Mouse (Mus musculus): Measurements from ENCODE around the gene Pafah1b1. TPM values are rescaled to one million over a fixed set of nuclear protein-coding genes. Genes with fewer than 3 reads are reported as not detected.

Gene Pafah1b1
- polyA plus RNA-seq, 2 experiments = 57.6 to 68.1 TPM

GRCm38 (mm10) chr11:74770037-74770436, 45.6 kb upstream of the Pafah1b1 start:
- peak overlapping the region; percentile 95; the same call in 1 of the 2 replicates for H3K27ac ChIP-seq (replicated peaks; ENCODE audit: low read depth, low read length)
- peak overlapping the region; percentile 55 for H3K4me2 ChIP-seq (replicated peaks; ENCODE audit: low read depth, low read length, severe bottlenecking)
- H3K9ac ChIP-seq (ENCODE audit: low read depth, low read length, severe bottlenecking) = peak overlapping the region; percentile 90
- no peak for TF ChIP-seq POLR2A (IDR thresholded peaks at IDR 0.05; ENCODE audit: borderline replicate concordance, extremely low read depth, insufficient read depth, insufficient read length)
- H3K4me3 ChIP-seq (replicated peaks; ENCODE audit: low read length) = peak overlapping the region; percentile 79
- DNase-seq (ENCODE audit: low spot score) = no peak
- no peaks in the 10 kb centered on the region for H3K27me3 ChIP-seq (ENCODE audit: control insufficient read depth, insufficient read depth, low read length)
- peaks cover 18% of the 10 kb centered on the region for H3K36me3 ChIP-seq (ENCODE audit: control insufficient read depth, insufficient read depth, low read length)
- ATAC-seq (ENCODE audit: low FRiP score, low read depth) = no peak
- H3K4me1 ChIP-seq (ENCODE audit: control insufficient read depth, insufficient read depth, low read length) = peaks cover 10% of the 10 kb centered on the region
- WGBS = 80% methylated on average over 9 of the region's 9 CpGs
- H3K9me3 ChIP-seq (ENCODE audit: control insufficient read depth, low read length) = no peaks in the 10 kb centered on the region

- DNase-seq (ENCODE audit: low spot score) (no peak), ATAC-seq (ENCODE audit: low FRiP score, low read depth) (no peak)
- no peak overlapping the region for H3K4me2 ChIP-seq (replicated peaks; ENCODE audit: low read depth, low read length, severe bottlenecking)
Measured at GRCm38 (mm10) chr11:74768045-74768444, 43.6 kb upstream of the Pafah1b1 start.

GRCm38 (mm10) chr11:74767469-74767868, 43.0 kb upstream of the Pafah1b1 start:
- Histone ChIP-seq H3K9ac (ENCODE audit: low read depth, low read length, severe bottlenecking) (no peak overlapping the region), H3K27ac (replicated peaks; ENCODE audit: low read depth, low read length) (no peak overlapping the region), H3K4me1 (ENCODE audit: control insufficient read depth, insufficient read depth, low read length) (peaks cover 10% of the 10 kb centered on the region), H3K4me2 (replicated peaks; ENCODE audit: low read depth, low read length, severe bottlenecking) (no peak overlapping the region), H3K4me3 (replicated peaks; ENCODE audit: low read length) (no peak overlapping the region), H3K9me3 (ENCODE audit: control insufficient read depth, low read length) (no peaks in the 10 kb centered on the region), H3K36me3 (ENCODE audit: control insufficient read depth, insufficient read depth, low read length) (no peaks in the 10 kb centered on the region), H3K27me3 (ENCODE audit: control insufficient read depth, insufficient read depth, low read length) (no peaks in the 10 kb centered on the region)
- WGBS = 93% methylated on average over 4 of the region's 4 CpGs
- DNase-seq (ENCODE audit: low spot score) (no peak), ATAC-seq (ENCODE audit: low FRiP score, low read depth) (no peak)
- no peak for TF ChIP-seq POLR2A (IDR thresholded peaks at IDR 0.05; ENCODE audit: borderline replicate concordance, extremely low read depth, insufficient read depth, insufficient read length)

More at GRCm38 (mm10) chr11:74768045-74768444, 43.6 kb upstream of the Pafah1b1 start:
- Histone ChIP-seq H3K27ac (replicated peaks; ENCODE audit: low read depth, low read length) (no peak overlapping the region), H3K27me3 (ENCODE audit: control insufficient read depth, insufficient read depth, low read length) (no peaks in the 10 kb centered on the region), H3K9me3 (ENCODE audit: control insufficient read depth, low read length) (no peaks in the 10 kb centered on the region), H3K4me1 (ENCODE audit: control insufficient read depth, insufficient read depth, low read length) (peaks cover 10% of the 10 kb centered on the region), H3K36me3 (ENCODE audit: control insufficient read depth, insufficient read depth, low read length) (no peaks in the 10 kb centered on the region), H3K4me3 (replicated peaks; ENCODE audit: low read length) (no peak overlapping the region), H3K9ac (ENCODE audit: low read depth, low read length, severe bottlenecking) (no peak overlapping the region)
- WGBS = 43% methylated on average over 6 of the region's 6 CpGs
- no peak for TF ChIP-seq POLR2A (IDR thresholded peaks at IDR 0.05; ENCODE audit: borderline replicate concordance, extremely low read depth, insufficient read depth, insufficient read length)

- Histone ChIP-seq H3K27ac (replicated peaks; ENCODE audit: low read depth, low read length) (no peak overlapping the region), H3K9ac (ENCODE audit: low read depth, low read length, severe bottlenecking) (no peak overlapping the region), H3K9me3 (ENCODE audit: control insufficient read depth, low read length) (no peaks in the 10 kb centered on the region), H3K36me3 (ENCODE audit: control insufficient read depth, insufficient read depth, low read length) (no peaks in the 10 kb centered on the region), H3K4me3 (replicated peaks; ENCODE audit: low read length) (no peak overlapping the region), H3K4me1 (ENCODE audit: control insufficient read depth, insufficient read depth, low read length) (no peaks in the 10 kb centered on the region), H3K4me2 (replicated peaks; ENCODE audit: low read depth, low read length, severe bottlenecking) (no peak overlapping the region), H3K27me3 (ENCODE audit: control insufficient read depth, insufficient read depth, low read length) (no peaks in the 10 kb centered on the region)
- 81% methylated on average over 10 of the region's 10 CpGs for WGBS
- DNase-seq (ENCODE audit: low spot score) = no peak
- ATAC-seq (ENCODE audit: low FRiP score, low read depth) = no peak
- TF ChIP-seq POLR2A (IDR thresholded peaks at IDR 0.05; ENCODE audit: borderline replicate concordance, extremely low read depth, insufficient read depth, insufficient read length) = no peak
Measured at GRCm38 (mm10) chr11:74763960-74764625, 39.6 kb upstream of the Pafah1b1 start.

DNA sequence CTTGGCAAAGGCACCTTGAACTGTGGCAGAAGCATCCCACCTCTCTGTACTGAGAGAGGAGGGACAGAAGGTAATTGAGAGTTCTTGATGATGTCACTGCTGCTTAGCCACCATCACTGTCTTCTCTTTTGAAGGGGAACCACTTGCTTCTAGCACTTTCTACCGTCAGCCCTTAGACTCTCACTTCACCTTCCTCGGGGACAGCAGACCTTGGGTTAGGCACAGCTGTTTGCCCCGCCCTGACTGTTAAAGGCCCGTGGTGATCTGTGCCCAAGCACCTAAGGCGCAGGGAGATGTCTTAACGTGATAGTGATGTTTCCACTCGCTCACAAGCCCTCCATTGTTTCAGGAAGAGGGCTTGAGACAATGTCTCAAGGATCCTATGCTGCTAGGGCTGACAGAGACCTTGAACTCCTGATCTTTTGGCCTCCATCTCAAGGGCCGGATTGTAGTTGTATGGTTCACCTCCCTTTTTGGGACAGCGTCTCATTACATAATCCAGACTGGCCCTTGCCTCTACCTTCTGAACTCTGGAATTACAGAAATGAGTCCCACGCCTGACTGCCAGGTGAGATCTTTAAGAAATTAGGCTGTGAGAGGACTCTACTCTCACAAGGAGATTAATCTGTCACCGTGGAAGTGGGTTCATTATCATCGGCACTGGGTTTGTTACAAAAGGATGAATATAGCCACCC, 36.7 kb upstream of the Pafah1b1 start:
- no peaks in the 10 kb centered on the region for H3K9me3 ChIP-seq (ENCODE audit: control insufficient read depth, low read length)
- TF ChIP-seq POLR2A (IDR thresholded peaks at IDR 0.05; ENCODE audit: borderline replicate concordance, extremely low read depth, insufficient read depth, insufficient read length) = no peak
- no peak overlapping the region for H3K9ac ChIP-seq (ENCODE audit: low read depth, low read length, severe bottlenecking)
- DNase-seq (ENCODE audit: low spot score) (no peak), ATAC-seq (ENCODE audit: low FRiP score, low read depth) (no peak)
- no peak overlapping the region for H3K4me3 ChIP-seq (replicated peaks; ENCODE audit: low read length)
- H3K4me2 ChIP-seq (replicated peaks; ENCODE audit: low read depth, low read length, severe bottlenecking) = no peak overlapping the region
- no peaks in the 10 kb centered on the region for H3K36me3 ChIP-seq (ENCODE audit: control insufficient read depth, insufficient read depth, low read length)
- H3K27ac ChIP-seq (replicated peaks; ENCODE audit: low read depth, low read length) = no peak overlapping the region
- no peaks in the 10 kb centered on the region for H3K27me3 ChIP-seq (ENCODE audit: control insufficient read depth, insufficient read depth, low read length)
- no peaks in the 10 kb centered on the region for H3K4me1 ChIP-seq (ENCODE audit: control insufficient read depth, insufficient read depth, low read length)
- WGBS = 75% methylated on average over 12 of the region's 12 CpGs
